Mouse (Mus musculus): ENCODE measurements at regions not wholly inside any gene's neighbourhood (a gene's known extent, or its start where the extent isn't known, plus 50 kb on each side); places are given as distances from the start of the nearest gene placed in this dataset.

GRCm38 (mm10) chr10:25642079-25642696 lies 106.1 kb upstream of the Smlr1 start:
- TF ChIP-seq CTCF (conservative IDR thresholded peaks at IDR 0.05; ENCODE audit: insufficient read depth, insufficient read length, low read depth, low read length) (no peak), POLR2A (IDR thresholded peaks at IDR 0.05; ENCODE audit: low read depth, low read length) (no peak)
